Mouse (Mus musculus): Measurements from ENCODE around the gene Ogfod2.

Gene Ogfod2

DNA sequence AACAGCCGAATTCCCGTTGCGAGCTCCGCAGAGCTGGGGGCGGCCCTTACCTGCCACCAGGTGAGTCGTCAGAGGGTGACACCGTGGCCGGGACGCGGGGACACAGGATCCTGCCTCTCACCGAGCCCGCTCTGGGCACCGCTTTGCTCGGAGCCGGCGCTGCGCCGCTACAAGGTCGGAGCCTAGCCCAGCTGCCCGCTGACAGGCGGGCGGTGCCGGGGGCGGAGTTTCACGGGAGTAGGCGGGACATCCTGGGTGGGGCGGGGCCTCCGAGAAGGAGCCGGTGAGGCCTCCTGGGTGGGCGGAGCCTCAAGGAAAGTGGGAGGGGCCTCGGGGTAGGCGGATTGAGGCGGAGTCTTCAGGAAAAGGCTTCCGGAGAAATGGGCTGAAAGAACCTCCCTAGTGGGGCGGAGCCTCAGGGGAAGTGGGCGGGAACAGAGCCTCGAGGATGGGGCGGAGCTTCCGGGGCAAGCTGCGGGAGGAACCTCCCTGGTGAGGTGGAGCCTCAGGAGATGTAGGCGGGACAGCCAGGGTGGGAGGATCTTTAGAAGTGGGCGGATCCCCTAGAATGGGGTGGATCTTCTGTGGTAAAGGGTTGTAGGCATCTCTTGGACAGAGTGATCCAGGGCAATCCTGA lies 16.4 kb upstream of the Ogfod2 start, which contains the start of gene Abcb9:
Gene Abcb9, minus strand, starts transcription at position 203 of the 637 bp plus-strand sequence.
- peak; percentile 86 for DNase-seq

GRCm38 (mm10) chr5:124098923-124099322 lies 13.2 kb upstream of the Ogfod2 start:
- no peak for DNase-seq

GRCm38 (mm10) chr5:124100128-124101044 lies 11.7 kb upstream of the Ogfod2 start:
- no peak for DNase-seq

GRCm38 (mm10) chr5:124102326-124102725 lies 9.8 kb upstream of the Ogfod2 start:
- DNase-seq: no peak

GRCm38 (mm10) chr5:124103020-124103419 lies 9.1 kb upstream of the Ogfod2 start:
- DNase-seq: no peak

DNA sequence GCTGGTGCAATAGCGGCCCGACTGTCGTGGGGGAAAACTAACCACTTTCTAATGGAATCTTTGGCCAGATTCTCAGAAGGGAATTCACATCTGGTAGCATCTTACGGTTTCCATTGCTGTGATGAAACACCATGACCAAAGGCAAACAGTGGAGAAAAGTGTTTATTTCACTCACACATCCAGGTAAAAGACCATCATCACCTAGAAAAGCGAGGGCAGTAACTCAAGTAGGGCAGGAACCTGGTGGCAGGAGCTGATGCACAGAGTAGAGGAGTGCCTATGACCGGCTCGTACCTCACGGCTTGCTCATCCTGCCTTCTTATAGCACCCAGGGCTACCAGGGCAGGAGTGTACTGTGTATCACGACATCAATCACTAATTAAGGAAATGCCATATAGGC lies 8.5 kb upstream of the Ogfod2 start:
- no peak for DNase-seq

- peak; percentile 35 for DNase-seq
Measured at GRCm38 (mm10) chr5:124111077-124111741, 888 bp upstream of the Ogfod2 start.

- peak; percentile 52 for DNase-seq
Measured at GRCm38 (mm10) chr5:124112531-124112930, 434 bp downstream of the Ogfod2 start.

DNA sequence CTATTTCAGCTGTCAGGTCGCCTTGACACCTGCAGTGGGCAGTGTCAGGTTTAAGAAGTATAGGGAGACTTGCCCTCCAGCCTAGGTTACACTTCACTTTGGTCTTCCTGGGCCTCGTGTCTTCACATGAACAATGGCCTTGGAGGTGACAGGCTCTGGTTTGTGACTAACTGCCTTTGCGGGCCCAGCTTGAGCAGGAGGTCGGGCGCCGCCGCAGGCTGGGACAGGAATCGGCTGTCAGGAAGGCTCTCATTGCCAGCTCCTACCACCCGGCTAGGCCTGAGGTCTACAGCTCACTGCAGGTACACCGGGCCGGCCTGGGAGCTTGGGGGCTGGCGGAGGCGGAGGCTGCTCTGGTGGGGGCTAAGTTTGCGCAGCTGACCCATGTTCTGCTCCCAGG lies 933 bp downstream of the Ogfod2 start:
- DNase-seq: peak; percentile 71

DNA sequence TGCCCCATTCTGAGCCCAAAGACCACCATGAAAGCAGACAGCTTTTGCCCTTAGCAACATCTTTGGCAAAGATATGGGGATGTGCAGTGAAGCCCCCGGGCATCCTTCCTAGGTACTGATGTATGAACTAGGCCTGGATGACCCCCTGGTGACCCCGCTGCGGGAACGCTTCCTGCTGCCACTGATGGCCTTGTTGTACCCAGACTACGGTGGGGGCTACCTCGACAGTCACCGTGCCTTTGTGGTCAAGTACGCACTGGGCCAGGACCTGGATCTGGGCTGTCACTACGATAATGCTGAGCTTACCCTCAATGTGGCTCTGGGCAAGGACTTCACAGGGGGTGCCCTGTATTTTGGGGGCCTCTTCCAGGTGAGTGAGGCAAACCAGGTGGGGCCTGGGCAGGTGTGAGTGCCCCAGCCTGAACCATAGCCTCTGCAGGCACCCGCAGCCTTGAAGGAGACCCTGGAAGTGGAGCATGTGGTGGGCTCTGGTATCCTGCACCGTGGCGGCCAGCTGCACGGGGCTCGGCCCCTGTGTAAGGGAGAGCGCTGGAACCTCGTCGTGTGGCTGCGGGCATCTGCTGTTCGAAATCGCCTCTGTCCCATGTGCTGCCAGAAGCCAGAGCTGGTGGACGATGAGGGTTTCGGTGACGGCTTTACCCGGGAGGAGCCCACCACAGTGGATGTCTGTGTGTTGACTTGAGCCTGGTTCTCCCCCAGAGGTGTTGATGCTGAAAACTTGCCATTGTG lies 2.4 kb downstream of the Ogfod2 start:
- DNase-seq: no peak

GRCm38 (mm10) chr5:124115531-124115930 lies 3.4 kb downstream of the Ogfod2 start:
- no peak for DNase-seq

DNA sequence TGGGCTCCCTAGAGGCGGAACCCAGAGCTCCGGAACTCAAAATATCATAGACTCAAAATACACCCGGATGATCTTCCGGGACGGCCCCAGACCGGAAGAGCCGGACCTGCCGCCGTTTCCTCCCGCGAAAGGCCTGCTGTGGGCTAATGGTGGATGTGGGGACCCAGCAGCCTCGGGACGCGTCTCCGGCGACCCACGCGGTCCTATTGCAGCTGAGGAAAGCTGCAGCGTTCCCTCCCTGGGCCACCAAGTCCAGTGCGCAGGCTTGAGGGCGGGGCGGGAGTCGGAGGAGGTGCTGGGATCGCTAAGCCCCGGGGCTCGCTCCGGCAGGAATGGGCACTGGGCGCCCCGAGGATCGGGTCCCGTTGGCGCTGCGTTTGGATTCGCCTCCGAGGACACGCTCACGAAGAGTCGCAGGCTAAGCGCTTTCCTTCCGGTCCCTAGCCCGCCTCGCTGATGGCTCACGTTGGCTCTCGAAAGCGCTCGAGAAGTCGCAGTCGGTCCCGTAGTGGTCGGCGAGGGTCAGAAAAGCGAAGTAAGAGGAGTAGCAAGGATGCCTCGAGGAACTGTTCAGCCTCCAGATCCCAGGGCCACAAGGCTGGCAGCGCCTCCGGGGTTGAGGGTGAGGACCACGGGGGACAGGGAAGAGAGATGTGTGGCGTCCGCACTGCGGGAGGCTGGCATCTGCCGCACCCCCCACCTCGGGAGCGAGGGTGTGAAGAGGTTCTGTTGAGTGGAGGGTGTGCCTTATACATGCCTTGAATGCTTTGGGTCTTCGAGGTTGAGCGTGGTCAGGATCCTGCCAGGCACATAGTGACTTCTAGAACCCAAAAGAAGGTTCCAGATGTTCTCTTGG lies 4.1 kb downstream of the Ogfod2 start, which contains the start of gene Arl6ip4:
Gene Arl6ip4, plus strand, starts transcription at position 100 of the 856 bp plus-strand sequence.
- DNase-seq: peak; percentile 85

DNA sequence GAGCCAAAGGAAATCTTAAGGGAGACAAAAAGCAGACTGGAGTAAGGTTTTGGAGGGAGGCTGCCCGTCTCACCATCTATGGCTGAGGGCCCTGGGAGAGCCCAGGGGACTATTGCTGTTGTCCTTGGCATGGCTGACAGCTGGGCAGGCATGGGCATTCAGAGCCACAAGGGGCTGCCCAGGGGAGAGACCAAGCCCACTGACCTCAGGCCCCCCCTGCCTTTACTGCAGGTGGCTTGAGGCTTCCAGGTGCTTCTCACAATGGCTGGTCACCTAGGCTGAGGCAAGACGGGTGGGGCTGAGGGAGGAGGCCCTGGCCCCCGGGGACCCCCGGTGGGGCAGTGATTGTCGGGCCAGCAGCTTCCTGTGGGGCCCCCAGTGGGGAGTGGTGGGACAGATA lies 7.1 kb downstream of the Ogfod2 start:
- no peak for DNase-seq

GRCm38 (mm10) chr5:124122357-124122756 lies 10.3 kb downstream of the Ogfod2 start:
- DNase-seq: no peak

DNA sequence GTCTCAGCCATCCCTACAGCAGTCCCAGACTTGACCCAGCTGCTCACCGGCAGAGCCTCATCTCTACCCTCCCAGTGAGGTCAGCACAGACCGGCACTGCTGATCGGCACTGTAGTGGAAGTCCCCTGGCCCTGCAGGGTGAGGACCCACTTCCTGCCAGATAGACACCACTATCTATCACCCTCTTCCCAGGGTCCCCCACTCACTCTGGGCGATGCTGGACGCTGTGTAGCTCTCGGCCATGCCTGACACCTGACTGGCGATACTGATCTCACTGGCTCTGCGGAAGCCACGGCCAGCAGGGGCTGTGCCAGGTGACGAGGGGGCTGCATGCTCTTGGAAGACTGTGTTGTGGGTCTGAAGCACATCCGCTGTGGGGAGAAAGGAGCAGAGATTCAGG lies 13.0 kb downstream of the Ogfod2 start:
- DNase-seq: no peak

DNA sequence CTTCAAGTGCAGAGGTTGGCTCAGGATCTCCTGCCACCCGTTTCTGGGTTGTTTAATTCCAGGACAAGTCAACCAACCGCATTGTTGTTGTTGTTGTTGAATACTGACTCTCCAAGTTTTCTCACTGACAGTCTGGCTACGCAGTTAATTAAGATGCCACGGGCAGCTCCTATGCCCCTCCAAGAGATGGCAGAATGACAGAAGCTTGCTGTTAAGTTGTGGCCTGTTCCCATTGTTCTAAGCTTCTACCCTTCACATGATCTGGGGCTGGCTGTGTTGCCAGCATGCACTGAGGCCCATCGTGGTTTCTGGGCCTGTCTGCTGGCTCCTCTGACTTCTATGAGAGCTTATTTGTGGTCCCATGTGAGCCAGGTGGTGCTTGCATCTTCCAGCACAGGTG lies 22.2 kb downstream of the Ogfod2 start:
- DNase-seq: no peak

GRCm38 (mm10) chr5:124138066-124138465 lies 26.0 kb downstream of the Ogfod2 start:
- no peak for DNase-seq

DNA sequence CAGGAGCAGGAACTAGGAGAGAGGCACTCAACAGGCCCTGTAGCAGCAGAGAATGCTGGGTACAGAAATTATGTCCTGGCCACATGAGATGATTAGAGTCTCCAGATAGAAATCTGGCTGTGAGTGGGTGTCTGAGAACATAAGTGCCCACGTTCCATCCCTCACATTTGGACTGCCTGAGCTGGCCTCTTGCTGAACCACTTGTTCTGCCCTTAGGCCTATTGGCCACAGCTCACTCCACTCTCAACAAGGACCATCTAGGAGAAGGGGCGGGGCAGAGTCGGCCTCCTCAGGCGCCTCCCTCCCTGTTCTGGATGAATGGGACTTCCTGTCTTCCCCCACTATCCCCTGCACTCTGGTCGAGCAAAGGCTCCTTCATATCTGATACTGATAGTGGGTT lies 36.9 kb downstream of the Ogfod2 start:
- DNase-seq: no peak

DNA sequence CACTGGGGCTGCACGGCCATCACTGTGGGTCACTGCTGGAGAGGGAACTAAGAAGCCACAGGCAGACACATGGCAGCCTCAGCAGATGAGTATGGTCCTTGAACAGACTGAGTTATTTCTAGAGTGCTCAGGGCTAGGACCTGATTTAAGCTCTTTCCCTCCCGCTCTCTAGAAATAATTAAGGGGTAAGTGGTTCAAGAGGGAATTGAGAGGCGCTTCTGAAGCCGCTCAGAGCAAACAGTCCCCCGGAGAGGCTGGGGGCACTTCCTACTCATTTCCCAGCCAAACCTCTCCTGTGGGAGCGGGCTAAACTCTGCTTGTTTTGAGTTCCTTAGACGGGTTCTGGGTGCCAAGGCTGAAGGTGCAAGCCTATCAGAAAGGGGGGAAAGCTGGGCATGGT lies 38.8 kb downstream of the Ogfod2 start:
- DNase-seq: no peak

GRCm38 (mm10) chr5:124152734-124153133 lies 40.6 kb downstream of the Ogfod2 start:
- DNase-seq: no peak

GRCm38 (mm10) chr5:124155943-124156342 lies 43.8 kb downstream of the Ogfod2 start:
- no peak for DNase-seq

GRCm38 (mm10) chr5:124158305-124158704 lies 46.2 kb downstream of the Ogfod2 start:
- DNase-seq: no peak
